Mouse (Mus musculus): ENCODE results near the gene Bsnd. TPM values are rescaled to one million over a fixed set of nuclear protein-coding genes. Genes with fewer than 3 reads are reported as not detected.
A peak's percentile ranks its signal among the peaks of the same experiment; 100 is the strongest.

The Bsnd gene
- total and polyA plus RNA-seq, 2 experiments from 2014 or later, result not detected

DNA sequence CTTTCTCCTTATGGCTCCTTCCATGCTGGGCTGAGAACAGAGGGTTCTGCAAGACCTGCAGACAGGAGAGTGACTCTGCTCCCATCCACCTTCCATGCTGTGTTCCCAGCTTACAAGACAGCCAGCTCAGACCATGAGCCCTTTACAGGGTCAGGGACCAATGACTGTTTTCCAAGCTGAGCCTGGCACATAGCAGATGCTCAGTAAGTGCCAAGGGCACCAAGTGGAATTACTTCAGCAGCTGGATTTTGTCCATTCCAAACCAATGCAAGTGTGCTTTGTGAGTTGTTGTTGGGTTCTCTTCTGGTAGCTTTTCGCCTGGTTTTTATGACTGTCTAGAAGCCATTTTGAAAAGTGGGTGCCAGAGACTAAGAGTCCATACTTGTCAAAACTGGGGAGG is 8.3 kb downstream of the Bsnd start:
- Histone ChIP-seq H3K27ac (no peak overlapping the region), H3K27me3 (ENCODE audit: insufficient read depth, low read length) (no peaks in the 10 kb centered on the region), H3K4me1 (ENCODE audit: insufficient read depth, low read length) (no peaks in the 10 kb centered on the region), H3K9me3 (ENCODE audit: low read length) (no peaks in the 10 kb centered on the region), H3K4me3 (ENCODE audit: low read length) (no peak overlapping the region), H3K4me2 (ENCODE audit: low read depth, low read length) (no peak overlapping the region), H3K36me3 (ENCODE audit: insufficient read depth, low read length) (no peaks in the 10 kb centered on the region), H3K9ac (replicated peaks; ENCODE audit: low read length) (no peak overlapping the region)
- TF ChIP-seq CTCF (IDR thresholded peaks at IDR 0.05; ENCODE audit: low read depth), result no peak
- WGBS, result 85% methylated on average over 1 of the region's 1 CpGs
- ATAC-seq (no peak), DNase-seq (ENCODE audit: low spot score) (no peak)

DNA sequence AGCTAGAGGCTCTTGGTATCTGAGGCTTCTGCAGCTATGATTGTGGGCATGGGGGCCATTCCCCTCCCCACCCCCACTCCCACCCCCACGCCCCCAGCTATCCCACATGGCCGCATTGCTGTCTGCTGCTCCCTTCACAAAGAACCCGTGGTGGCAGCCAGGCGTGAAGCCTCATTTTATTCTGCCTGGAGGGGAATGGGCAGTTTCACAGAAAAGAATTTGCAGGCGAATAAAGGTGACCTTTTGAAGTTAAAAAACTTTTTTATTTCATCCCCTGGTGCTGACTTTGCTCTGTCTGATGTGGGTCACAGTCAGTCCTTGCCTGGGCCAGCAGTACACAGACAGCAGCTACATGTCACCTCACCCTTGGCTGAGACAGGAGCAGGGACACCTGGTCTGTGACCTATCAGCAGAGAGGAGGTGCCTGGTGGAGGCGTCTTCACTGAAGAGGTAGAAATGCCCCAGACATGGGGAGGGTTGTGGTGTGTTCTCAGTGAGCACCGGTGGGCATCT is 8.8 kb downstream of the Bsnd start:
- DNase-seq (ENCODE audit: low spot score) (no peak), ATAC-seq (no peak)
- WGBS, result 32% methylated on average over 7 of the region's 7 CpGs
- H3K27ac ChIP-seq, result no peak overlapping the region
- H3K27me3 ChIP-seq (ENCODE audit: insufficient read depth, low read length), result no peaks in the 10 kb centered on the region
- no peak for TF ChIP-seq CTCF (IDR thresholded peaks at IDR 0.05; ENCODE audit: low read depth)
- H3K36me3 ChIP-seq (ENCODE audit: insufficient read depth, low read length), result no peaks in the 10 kb centered on the region
- no peak overlapping the region for H3K4me2 ChIP-seq (ENCODE audit: low read depth, low read length)
- H3K4me3 ChIP-seq (ENCODE audit: low read length), result no peak overlapping the region
- no peak overlapping the region for H3K9ac ChIP-seq (replicated peaks; ENCODE audit: low read length)
- no peaks in the 10 kb centered on the region for H3K9me3 ChIP-seq (ENCODE audit: low read length)
- no peaks in the 10 kb centered on the region for H3K4me1 ChIP-seq (ENCODE audit: insufficient read depth, low read length)

DNA sequence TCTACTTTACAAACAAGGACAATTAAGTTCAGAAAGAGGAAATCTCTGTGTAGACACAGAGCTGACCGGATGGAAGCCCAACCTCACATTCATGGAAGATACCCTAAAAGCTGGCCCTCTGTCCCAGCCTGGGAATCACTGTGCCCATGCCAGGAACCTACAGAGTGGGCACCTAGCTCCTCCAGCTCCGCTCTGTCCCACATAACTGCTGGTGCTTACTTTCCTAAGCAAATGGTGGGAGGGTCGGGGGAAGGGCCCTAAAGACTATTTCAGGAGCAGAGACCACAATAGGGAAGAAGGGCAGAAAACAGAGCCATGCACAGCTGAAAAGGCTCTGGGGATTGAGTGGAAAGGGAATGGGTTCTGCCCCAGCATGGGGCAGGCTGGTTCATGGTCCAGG is 11.5 kb downstream of the Bsnd start:
- ATAC-seq (no peak), DNase-seq (ENCODE audit: low spot score) (no peak)
- WGBS, result 72% methylated on average over 3 of the region's 3 CpGs

DNA sequence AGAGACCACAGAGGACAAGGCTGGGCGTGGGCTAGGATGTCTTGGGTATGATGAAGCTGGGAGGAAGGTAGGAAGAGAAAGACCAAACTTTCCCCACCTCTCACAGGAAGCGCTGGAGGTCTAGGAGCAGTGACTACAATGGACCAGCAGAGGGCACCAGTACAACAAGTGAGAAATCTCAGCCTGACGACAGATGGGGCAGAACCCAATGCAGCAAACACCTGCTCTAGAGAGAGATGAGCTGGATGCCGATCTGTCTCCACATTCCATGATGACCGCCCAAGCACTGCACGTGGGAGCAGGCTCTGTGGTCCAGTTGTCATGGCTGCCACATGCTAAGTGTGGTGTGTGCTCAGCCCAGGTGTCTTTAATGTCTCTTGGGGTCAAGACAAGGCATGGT is 17.8 kb downstream of the Bsnd start:
- no peaks in the 10 kb centered on the region for H3K9me3 ChIP-seq (ENCODE audit: low read length)
- H3K27me3 ChIP-seq (ENCODE audit: insufficient read depth, low read length), result no peaks in the 10 kb centered on the region
- peak; percentile 98 for TF ChIP-seq CTCF (IDR thresholded peaks at IDR 0.05; ENCODE audit: low read depth)
- DNase-seq (ENCODE audit: low spot score), result peak; percentile 93
- no peaks in the 10 kb centered on the region for H3K4me1 ChIP-seq (ENCODE audit: insufficient read depth, low read length)
- ATAC-seq, result peak; percentile 83
- no peaks in the 10 kb centered on the region for H3K36me3 ChIP-seq (ENCODE audit: insufficient read depth, low read length)
- H3K27ac ChIP-seq, result no peak overlapping the region
- WGBS, result 4% methylated on average over 6 of the region's 6 CpGs
- no peak overlapping the region for H3K9ac ChIP-seq (replicated peaks; ENCODE audit: low read length)
- H3K4me3 ChIP-seq (ENCODE audit: low read length), result no peak overlapping the region
- H3K4me2 ChIP-seq (ENCODE audit: low read depth, low read length), result no peak overlapping the region

More for the DNA sequence above, 11.5 kb downstream of the Bsnd start:
- Histone ChIP-seq H3K4me1 (ENCODE audit: insufficient read depth, low read length) (no peaks in the 10 kb centered on the region), H3K9me3 (ENCODE audit: low read length) (no peaks in the 10 kb centered on the region), H3K9ac (replicated peaks; ENCODE audit: low read length) (no peak overlapping the region), H3K36me3 (ENCODE audit: insufficient read depth, low read length) (no peaks in the 10 kb centered on the region), H3K4me3 (ENCODE audit: low read length) (no peak overlapping the region), H3K27ac (no peak overlapping the region), H3K27me3 (ENCODE audit: insufficient read depth, low read length) (no peaks in the 10 kb centered on the region), H3K4me2 (ENCODE audit: low read depth, low read length) (no peak overlapping the region)
- TF ChIP-seq CTCF (IDR thresholded peaks at IDR 0.05; ENCODE audit: low read depth), result no peak

DNA sequence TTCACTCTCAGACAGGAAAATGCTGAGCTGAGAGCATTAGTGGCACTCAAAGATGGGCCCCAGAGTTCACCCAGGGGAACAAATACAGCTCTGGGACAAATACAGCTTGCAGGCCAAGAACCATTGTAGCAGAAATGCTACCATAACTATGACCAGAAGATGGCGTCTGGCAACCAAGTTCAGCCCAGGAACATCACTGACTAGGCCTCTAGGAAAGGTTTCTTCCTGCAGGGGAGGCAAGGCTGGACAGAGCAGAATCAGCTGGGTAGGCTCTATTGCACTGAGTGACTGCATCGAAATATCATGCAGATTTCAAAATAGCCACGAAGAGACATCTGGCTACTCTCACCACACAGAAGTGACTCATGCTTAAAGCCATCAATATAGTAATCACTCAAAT is 19.7 kb downstream of the Bsnd start:
- Histone ChIP-seq H3K4me2 (ENCODE audit: low read depth, low read length) (no peak overlapping the region), H3K27me3 (ENCODE audit: insufficient read depth, low read length) (no peaks in the 10 kb centered on the region), H3K4me3 (ENCODE audit: low read length) (no peak overlapping the region), H3K9me3 (ENCODE audit: low read length) (no peaks in the 10 kb centered on the region), H3K36me3 (ENCODE audit: insufficient read depth, low read length) (no peaks in the 10 kb centered on the region), H3K4me1 (ENCODE audit: insufficient read depth, low read length) (no peaks in the 10 kb centered on the region), H3K27ac (no peak overlapping the region), H3K9ac (replicated peaks; ENCODE audit: low read length) (no peak overlapping the region)
- DNase-seq (ENCODE audit: low spot score) (peak; percentile 88), ATAC-seq (peak; percentile 71)
- WGBS, result 5% methylated on average over 3 of the region's 3 CpGs
- TF ChIP-seq CTCF (IDR thresholded peaks at IDR 0.05; ENCODE audit: low read depth), result peak; percentile 94

DNA sequence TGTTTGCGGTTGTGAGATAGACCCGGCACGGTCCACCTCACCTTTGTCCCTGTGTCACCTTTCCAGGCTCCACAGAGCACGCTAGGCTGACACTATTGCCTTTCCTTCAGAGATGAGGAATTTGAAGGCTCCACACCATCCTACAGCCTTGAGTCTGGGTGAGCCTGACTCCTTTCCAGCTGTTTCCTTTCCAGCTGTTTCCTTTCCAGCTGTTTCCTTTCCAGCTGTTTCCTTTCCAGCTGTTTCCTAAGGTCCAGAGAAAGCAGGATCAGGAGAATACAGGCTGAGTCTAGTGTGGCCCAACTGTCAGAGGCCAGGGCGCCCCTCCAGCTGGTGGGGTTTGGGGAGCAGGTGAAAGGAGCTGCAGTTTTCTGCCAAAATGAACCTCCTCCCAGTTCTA is 21.2 kb downstream of the Bsnd start:
- WGBS, result 81% methylated on average over 5 of the region's 5 CpGs
- H3K27me3 ChIP-seq (ENCODE audit: insufficient read depth, low read length), result no peaks in the 10 kb centered on the region
- no peak overlapping the region for H3K9ac ChIP-seq (replicated peaks; ENCODE audit: low read length)
- H3K27ac ChIP-seq, result no peak overlapping the region
- no peaks in the 10 kb centered on the region for H3K4me1 ChIP-seq (ENCODE audit: insufficient read depth, low read length)
- H3K4me3 ChIP-seq (ENCODE audit: low read length), result no peak overlapping the region
- no peak overlapping the region for H3K4me2 ChIP-seq (ENCODE audit: low read depth, low read length)
- TF ChIP-seq CTCF (IDR thresholded peaks at IDR 0.05; ENCODE audit: low read depth), result no peak
- no peaks in the 10 kb centered on the region for H3K9me3 ChIP-seq (ENCODE audit: low read length)
- H3K36me3 ChIP-seq (ENCODE audit: insufficient read depth, low read length), result no peaks in the 10 kb centered on the region
- no peak for DNase-seq (ENCODE audit: low spot score)
- no peak for ATAC-seq

DNA sequence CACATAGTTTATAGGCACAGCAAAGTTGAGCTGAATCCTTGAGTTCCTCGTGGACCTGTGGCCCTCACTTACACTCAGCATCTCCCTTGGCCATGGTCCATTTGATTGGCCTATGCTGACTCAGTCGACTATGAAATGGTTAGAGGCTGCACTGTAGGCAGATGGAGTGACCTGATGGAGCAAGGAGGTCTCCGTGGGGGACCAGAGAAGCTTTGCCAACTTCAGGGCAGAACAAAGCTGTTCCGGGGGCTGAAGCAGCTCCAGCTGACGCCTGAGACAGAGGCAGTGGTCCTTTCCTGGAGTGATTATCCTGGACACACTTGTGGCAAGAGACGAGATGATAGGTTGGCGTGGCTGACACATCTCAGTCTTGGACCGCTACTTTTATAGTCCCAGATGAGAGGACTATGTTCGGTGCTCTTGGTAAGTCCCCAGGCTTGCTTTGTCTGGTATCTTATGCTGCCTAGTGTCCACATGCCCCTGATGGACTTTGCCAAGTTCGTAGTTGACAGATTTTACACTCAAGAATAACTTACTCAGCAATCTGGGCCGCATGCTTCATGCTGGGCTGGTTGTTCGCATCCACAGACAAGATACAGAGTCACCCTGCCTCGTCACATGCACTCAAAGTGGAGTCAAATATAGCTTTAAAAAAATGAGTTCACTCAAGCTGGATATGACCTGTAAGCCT is 24.5 kb downstream of the Bsnd start:
- WGBS, result 59% methylated on average over 13 of the region's 13 CpGs
- Histone ChIP-seq H3K4me2 (ENCODE audit: low read depth, low read length) (no peak overlapping the region), H3K27me3 (ENCODE audit: insufficient read depth, low read length) (peaks cover 3% of the 10 kb centered on the region; the same call in 1 of the 2 replicates), H3K27ac (peak overlapping the region; percentile 26; the same call in 1 of the 2 replicates), H3K36me3 (ENCODE audit: insufficient read depth, low read length) (no peaks in the 10 kb centered on the region), H3K9me3 (ENCODE audit: low read length) (no peaks in the 10 kb centered on the region), H3K4me1 (ENCODE audit: insufficient read depth, low read length) (peaks cover 5% of the 10 kb centered on the region; the same call in 1 of the 2 replicates), H3K9ac (replicated peaks; ENCODE audit: low read length) (no peak overlapping the region), H3K4me3 (ENCODE audit: low read length) (no peak overlapping the region)
- peak; percentile 55 for ATAC-seq
- peak; percentile 78 for DNase-seq (ENCODE audit: low spot score)
- TF ChIP-seq CTCF (IDR thresholded peaks at IDR 0.05; ENCODE audit: low read depth), result no peak
